Mouse (Mus musculus) hindbrain, embryonic 15.5 days (tissue): ENCODE measurements around the gene Tmem59. TPM values are rescaled to one million over a fixed set of nuclear protein-coding genes. Genes with fewer than 3 reads are reported as not detected.

Experiments used
- ATAC-seq: fragments of 200-750 bp; cut with Nextera tagmentation; 2 replicates; pipeline ENCODE4 v1.8.0; 2017; ENCODE audit warnings: low read depth, moderate number of reproducible peaks, moderate TSS enrichment; ENCODE audit not compliant: low FRiP score
- H3K27ac ChIP-seq: fragments of 300-500 bp; sonication (generic); replicated peaks from 2 replicates; pipeline ENCODE4 v1.5.1; 2015; ENCODE audit warnings: mild to moderate bottlenecking, inconsistent platforms
- H3K27me3 ChIP-seq: fragments of 300-500 bp; sonication (generic); 2 replicates; pipeline ENCODE4 v1.6.1; 2015; ENCODE audit warnings: control low read depth, inconsistent platforms
- H3K36me3 ChIP-seq: fragments of 300-500 bp; sonication (generic); 2 replicates; pipeline ENCODE4 v1.6.1; 2015; ENCODE audit warnings: control low read depth, inconsistent platforms
- H3K4me1 ChIP-seq: fragments of 300-500 bp; sonication (generic); replicated peaks from 2 replicates; pipeline ENCODE4 v1.6.1; 2015; ENCODE audit warnings: control low read depth, inconsistent platforms
- H3K4me2 ChIP-seq: fragments of 300-500 bp; sonication (generic); 2 replicates; pipeline ENCODE4 v1.6.1; 2015; ENCODE audit warnings: moderate library complexity, mild to moderate bottlenecking, inconsistent platforms
- H3K4me3 ChIP-seq: fragments of 300-500 bp; sonication (generic); 2 replicates; pipeline ENCODE4 v1.5.1; 2015; ENCODE audit warnings: mild to moderate bottlenecking, inconsistent platforms
- H3K9ac ChIP-seq: fragments of 300-500 bp; sonication (generic); 2 replicates; pipeline ENCODE4 v1.6.1; 2015; ENCODE audit warnings: inconsistent platforms
- H3K9me3 ChIP-seq: fragments of 300-500 bp; sonication (generic); 2 replicates; pipeline ENCODE4 v1.6.1; 2016; ENCODE audit warnings: control low read depth, inconsistent platforms
- WGBS: fragments of 180-500 bp; shearing (Covaris S2); methylation state at CpG from one replicate; pipeline ENCODE4 v1.1.7; 2015; 5-methylcytosine and 5-hydroxymethylcytosine counted together
- polyA plus RNA-seq: library from polyadenylated mRNA; unstranded; fragments of >200 nt; fragmentation: Nextera tagmentation; extraction: Ambion mirVana; gene quantifications from 2 replicates; pipeline ENCODE4 v1.2.1, GENCODE M21; 2015

The Tmem59 gene
- polyA plus RNA-seq, 1 experiment from 2014 or later: 355 TPM

DNA sequence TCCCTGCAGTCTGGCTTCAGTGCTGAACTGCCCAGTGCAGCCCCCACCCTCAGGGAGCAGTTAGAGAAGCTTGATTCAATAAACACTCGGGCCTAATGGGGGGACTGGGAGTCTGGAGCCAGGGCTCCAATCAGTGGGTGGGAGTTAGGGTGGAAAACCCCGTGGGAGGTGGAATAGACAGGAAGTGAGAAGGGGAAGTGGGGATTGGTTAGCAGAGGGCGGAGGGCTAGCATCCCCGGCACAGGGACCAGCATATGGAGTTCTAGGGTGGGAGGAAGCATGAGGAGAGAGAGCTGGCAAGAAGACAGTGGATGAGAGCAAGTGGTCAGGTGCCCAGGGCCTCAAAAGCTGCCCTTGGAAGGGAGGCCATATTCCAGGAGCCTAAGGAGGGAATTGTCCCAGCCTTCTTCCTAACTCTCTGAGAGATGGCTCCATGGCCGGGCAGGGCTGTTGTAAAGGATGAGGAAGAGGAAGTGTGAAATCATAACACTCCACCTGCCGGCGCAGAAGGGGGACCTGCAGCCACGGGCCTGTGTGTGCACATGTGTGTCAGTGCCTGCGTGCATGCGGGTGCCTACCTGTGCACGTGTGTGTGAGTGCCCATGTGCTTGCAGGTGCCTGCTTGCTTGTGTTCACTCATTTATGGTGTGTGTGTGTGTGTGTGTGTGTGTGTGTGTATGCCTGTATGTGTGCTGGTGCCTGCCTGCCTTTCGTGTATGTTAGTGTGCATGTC lies 35.2 kb downstream of the Tmem59 start:
- Histone ChIP-seq H3K27ac (no peak overlapping the region), H3K4me1 (no peaks in the 10 kb centered on the region), H3K9me3 (no peaks in the 10 kb centered on the region), H3K4me2 (no peak overlapping the region), H3K4me3 (no peak overlapping the region), H3K36me3 (peaks cover 8% of the 10 kb centered on the region; the same call in 1 of the 2 replicates), H3K9ac (no peak overlapping the region), H3K27me3 (no peaks in the 10 kb centered on the region)
- no peak for ATAC-seq
- WGBS: 81% methylated on average over 12 of the region's 12 CpGs

DNA sequence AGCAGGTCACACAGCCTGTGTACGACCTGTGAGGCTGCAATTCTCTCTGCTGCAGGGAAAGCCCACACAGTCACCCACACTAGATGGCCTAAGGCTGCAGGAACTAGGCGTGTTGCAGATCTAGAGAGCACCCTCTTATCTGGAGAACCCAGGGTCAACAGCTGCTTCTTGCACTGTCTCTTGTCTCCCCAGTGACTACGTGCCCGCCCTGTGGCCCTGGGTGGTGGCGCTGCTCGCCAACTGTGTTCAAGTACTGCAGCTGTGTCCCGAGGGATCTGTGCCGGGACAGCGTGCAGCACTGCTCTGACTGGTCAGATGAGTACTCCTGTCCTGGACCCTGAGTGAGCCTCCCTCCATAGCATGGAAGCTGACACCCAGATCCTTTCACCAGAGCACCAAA lies 39.4 kb downstream of the Tmem59 start:
- no peak overlapping the region for H3K4me2 ChIP-seq
- H3K4me3 ChIP-seq: no peak overlapping the region
- WGBS: 95% methylated on average over 9 of the region's 9 CpGs
- no peak for ATAC-seq
- no peak overlapping the region for H3K27ac ChIP-seq
- no peak overlapping the region for H3K9ac ChIP-seq
- H3K9me3 ChIP-seq: no peaks in the 10 kb centered on the region
- H3K4me1 ChIP-seq: no peaks in the 10 kb centered on the region
- no peaks in the 10 kb centered on the region for H3K27me3 ChIP-seq
- no peaks in the 10 kb centered on the region for H3K36me3 ChIP-seq

DNA sequence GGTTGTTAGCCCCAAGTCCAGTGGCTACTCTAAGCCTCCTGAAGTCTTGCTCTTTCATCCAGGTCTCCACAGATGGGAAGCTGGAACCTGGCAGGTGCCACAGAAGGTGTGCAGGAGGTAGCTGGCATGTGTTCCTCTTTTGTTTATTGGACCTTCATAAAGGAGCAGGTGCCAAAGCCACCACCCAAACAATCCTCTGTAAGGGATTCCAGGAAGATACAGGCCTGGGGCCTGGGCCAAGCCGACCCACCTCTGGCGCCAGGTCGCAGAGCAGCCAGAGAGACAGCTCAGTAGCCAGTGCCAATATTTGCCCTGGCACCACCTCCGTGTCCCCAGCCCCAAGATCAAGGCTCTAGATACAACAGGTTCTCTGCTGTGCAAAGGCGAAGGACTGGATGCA lies 43.3 kb downstream of the Tmem59 start:
- 88% methylated on average over 5 of the region's 5 CpGs for WGBS
- no peak overlapping the region for H3K9ac ChIP-seq
- H3K27ac ChIP-seq: no peak overlapping the region
- no peak overlapping the region for H3K4me3 ChIP-seq
- no peaks in the 10 kb centered on the region for H3K4me1 ChIP-seq
- no peaks in the 10 kb centered on the region for H3K9me3 ChIP-seq
- no peak for ATAC-seq
- no peaks in the 10 kb centered on the region for H3K36me3 ChIP-seq
- no peaks in the 10 kb centered on the region for H3K27me3 ChIP-seq
- no peak overlapping the region for H3K4me2 ChIP-seq

- H3K27me3 ChIP-seq: no peaks in the 10 kb centered on the region
- no peak overlapping the region for H3K27ac ChIP-seq
- peak; percentile 56; the same call in 1 of the 2 replicates for ATAC-seq
- H3K4me1 ChIP-seq: no peaks in the 10 kb centered on the region
- no peak overlapping the region for H3K4me3 ChIP-seq
- no peak overlapping the region for H3K9ac ChIP-seq
- H3K36me3 ChIP-seq: no peaks in the 10 kb centered on the region
- H3K4me2 ChIP-seq: no peak overlapping the region
- WGBS: 84% methylated on average over 11 of the region's 11 CpGs
- no peaks in the 10 kb centered on the region for H3K9me3 ChIP-seq
These were observed 45.3 kb downstream of the Tmem59 start for GRCm38 (mm10) chr4:107223225-107224204.

- 0 out of 2 replicates have a peak, but pooled peaks cover 6% of the 10 kb centered on the region for H3K36me3 ChIP-seq
- H3K27me3 ChIP-seq: no peaks in the 10 kb centered on the region
- no peaks in the 10 kb centered on the region for H3K4me1 ChIP-seq
- 93% methylated on average over 2 of the region's 2 CpGs for WGBS
- no peak overlapping the region for H3K4me2 ChIP-seq
- H3K4me3 ChIP-seq: no peak overlapping the region
- no peak for ATAC-seq
- H3K9ac ChIP-seq: no peak overlapping the region
- no peak overlapping the region for H3K27ac ChIP-seq
- H3K9me3 ChIP-seq: no peaks in the 10 kb centered on the region
These were observed 48.1 kb downstream of the Tmem59 start for GRCm38 (mm10) chr4:107226313-107226712.

DNA sequence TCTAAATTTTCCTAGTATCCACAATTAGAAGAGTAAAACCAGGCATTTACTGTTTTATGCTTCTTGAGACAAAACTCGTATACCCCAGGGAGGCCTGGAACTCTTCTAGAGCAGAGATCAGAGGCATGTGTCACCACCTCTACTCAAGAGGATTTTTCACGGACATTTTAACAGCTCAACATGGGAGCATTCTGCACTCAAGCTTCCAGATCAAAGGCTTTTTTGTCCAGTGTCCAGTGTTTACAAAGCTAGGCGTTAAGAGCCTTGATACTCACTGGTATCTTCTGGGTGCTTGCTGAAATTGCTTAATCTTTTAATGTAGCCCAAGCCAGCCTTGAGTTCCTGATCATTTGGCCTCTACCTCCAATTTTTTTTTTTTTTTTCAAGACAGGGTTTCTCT lies 54.0 kb downstream of the Tmem59 start:
- no peak overlapping the region for H3K27ac ChIP-seq
- peaks cover 55% of the 10 kb centered on the region for H3K36me3 ChIP-seq
- no peaks in the 10 kb centered on the region for H3K4me1 ChIP-seq
- no peak overlapping the region for H3K4me3 ChIP-seq
- H3K27me3 ChIP-seq: no peaks in the 10 kb centered on the region
- 74% methylated on average over 3 of the region's 3 CpGs for whole genome bisulfite sequencing
- no peak overlapping the region for H3K9ac ChIP-seq
- H3K9me3 ChIP-seq: no peaks in the 10 kb centered on the region
- H3K4me2 ChIP-seq: no peak overlapping the region
- no peak for ATAC-seq

- Histone ChIP-seq H3K4me3 (no peak overlapping the region), H3K4me1 (no peaks in the 10 kb centered on the region), H3K9ac (no peak overlapping the region), H3K36me3 (peaks cover 83% of the 10 kb centered on the region), H3K27ac (no peak overlapping the region), H3K27me3 (no peaks in the 10 kb centered on the region), H3K4me2 (no peak overlapping the region), H3K9me3 (no peaks in the 10 kb centered on the region)
- 94% methylated on average over 2 of the region's 2 CpGs for WGBS
- no peak for ATAC-seq
These were observed 60.1 kb downstream of the Tmem59 start for GRCm38 (mm10) chr4:107238253-107238652.

GRCm38 (mm10) chr4:107240196-107240595 lies 62.0 kb downstream of the Tmem59 start:
- Histone ChIP-seq H3K4me2 (no peak overlapping the region), H3K9me3 (no peaks in the 10 kb centered on the region), H3K27me3 (no peaks in the 10 kb centered on the region), H3K27ac (no peak overlapping the region), H3K9ac (no peak overlapping the region), H3K4me1 (peaks cover 10% of the 10 kb centered on the region; the same call in 1 of the 2 replicates), H3K4me3 (no peak overlapping the region), H3K36me3 (peaks cover 69% of the 10 kb centered on the region)
- 96% methylated on average over 6 of the region's 6 CpGs for WGBS
- ATAC-seq: no peak

DNA sequence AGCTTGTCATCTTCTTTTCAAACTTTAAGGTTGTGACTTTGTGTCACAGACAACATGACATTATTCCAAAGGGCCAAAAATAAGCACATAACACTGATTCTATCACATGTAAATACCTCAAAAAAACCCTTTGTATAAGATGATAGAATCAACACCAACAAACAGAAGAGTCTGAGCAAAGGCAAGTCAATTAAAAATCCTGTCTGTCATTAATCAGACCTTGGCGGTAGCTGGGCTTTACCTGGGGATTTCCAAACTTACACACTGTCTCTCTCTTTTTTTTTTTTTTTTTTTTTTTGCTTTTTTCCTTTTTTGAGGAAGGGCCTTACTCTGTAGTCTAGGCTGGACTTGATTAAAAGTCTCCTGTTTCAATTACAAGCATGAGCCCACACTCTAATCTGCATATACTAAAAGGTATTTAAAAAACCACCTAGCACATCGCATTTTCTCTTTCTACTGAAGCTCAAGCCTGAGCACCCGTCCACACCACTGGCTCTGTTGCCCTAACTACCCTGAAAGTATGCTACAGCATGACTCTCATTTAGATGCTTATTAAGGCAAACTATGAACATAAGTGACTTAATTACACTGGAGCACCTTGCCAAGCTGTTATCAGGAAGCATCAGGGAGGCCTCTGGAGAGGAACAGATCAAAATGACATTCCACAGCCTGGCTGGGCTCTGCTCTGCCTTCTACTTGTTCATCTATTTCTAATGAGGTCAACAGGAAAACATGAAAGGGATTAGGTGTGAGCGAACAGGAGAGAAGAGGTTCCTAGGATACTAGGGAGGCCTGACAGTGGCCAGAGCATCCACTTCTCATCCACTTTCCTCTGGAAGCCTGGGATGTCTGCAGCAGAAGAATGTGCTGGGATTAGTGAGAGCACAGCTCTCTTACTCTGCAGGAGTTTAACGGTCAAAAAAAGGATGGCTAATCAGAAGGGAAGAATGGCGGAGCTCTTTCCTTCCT lies 65.5 kb downstream of the Tmem59 start:
- 60% methylated on average over 6 of the region's 6 CpGs for WGBS
- no peak for ATAC-seq
- Histone ChIP-seq H3K4me3 (no peak overlapping the region), H3K27me3 (no peaks in the 10 kb centered on the region), H3K9me3 (no peaks in the 10 kb centered on the region), H3K4me1 (peaks cover 19% of the 10 kb centered on the region; the same call in 1 of the 2 replicates), H3K4me2 (no peak overlapping the region), H3K9ac (no peak overlapping the region), H3K27ac (0 out of 2 replicates have a peak overlapping the region, but pooled peaks have one; percentile 34), H3K36me3 (peaks cover 48% of the 10 kb centered on the region)

- no peak overlapping the region for H3K4me3 ChIP-seq
- H3K4me1 ChIP-seq: peaks cover 32% of the 10 kb centered on the region
- no peaks in the 10 kb centered on the region for H3K27me3 ChIP-seq
- H3K36me3 ChIP-seq: peaks cover 34% of the 10 kb centered on the region
- ATAC-seq: no peak
- WGBS: 74% methylated on average over 2 of the region's 2 CpGs
- no peaks in the 10 kb centered on the region for H3K9me3 ChIP-seq
- H3K27ac ChIP-seq: no peak overlapping the region
- no peak overlapping the region for H3K9ac ChIP-seq
- no peak overlapping the region for H3K4me2 ChIP-seq
These were observed 67.2 kb downstream of the Tmem59 start for GRCm38 (mm10) chr4:107245368-107245767.

GRCm38 (mm10) chr4:107246040-107246439 lies 67.8 kb downstream of the Tmem59 start:
- no peak for ATAC-seq
- WGBS: 81% methylated on average over 1 of the region's 1 CpGs
- no peaks in the 10 kb centered on the region for H3K27me3 ChIP-seq
- H3K36me3 ChIP-seq: peaks cover 27% of the 10 kb centered on the region
- H3K9ac ChIP-seq: no peak overlapping the region
- H3K9me3 ChIP-seq: no peaks in the 10 kb centered on the region
- no peak overlapping the region for H3K4me2 ChIP-seq
- H3K4me1 ChIP-seq: peaks cover 37% of the 10 kb centered on the region
- H3K4me3 ChIP-seq: no peak overlapping the region
- H3K27ac ChIP-seq: no peak overlapping the region
